Mouse (Mus musculus) CD4-positive, CD25-positive, alpha-beta regulatory T cell, adult 2 months (primary cell): Measurements from ENCODE around the gene AC131692.1.
"Not testable (repeated sequence)": the region's sequence is repeated elsewhere in the genome, so short reads cannot be mapped to it uniquely, and the experiment has no call there.

Experiments
- DNase-seq: peaks from one replicate; pipeline ENCODE4 v3.0.0-alpha.2; 2012; ENCODE audit warnings: low read depth, low spot score

The AC131692.1 gene

GRCm38 (mm10) chr19:6117346-6117985 lies 23.2 kb downstream of the AC131692.1 start:
- no peak for DNase-seq

GRCm38 (mm10) chr19:6117986-6118676 lies 23.9 kb downstream of the AC131692.1 start, which contains the start of gene Sac3d1:
Gene Sac3d1, minus strand, starts transcription at chr19:6118650.
- peak; percentile 93 for DNase-seq

- DNase-seq, result no peak
Observed at GRCm38 (mm10) chr19:6118677-6119185, 24.5 kb downstream of the AC131692.1 start.

GRCm38 (mm10) chr19:6121761-6122160 lies 27.5 kb downstream of the AC131692.1 start:
- no peak for DNase-seq

- no peak for DNase-seq
Observed at GRCm38 (mm10) chr19:6123330-6123729, 29.1 kb downstream of the AC131692.1 start.

DNA sequence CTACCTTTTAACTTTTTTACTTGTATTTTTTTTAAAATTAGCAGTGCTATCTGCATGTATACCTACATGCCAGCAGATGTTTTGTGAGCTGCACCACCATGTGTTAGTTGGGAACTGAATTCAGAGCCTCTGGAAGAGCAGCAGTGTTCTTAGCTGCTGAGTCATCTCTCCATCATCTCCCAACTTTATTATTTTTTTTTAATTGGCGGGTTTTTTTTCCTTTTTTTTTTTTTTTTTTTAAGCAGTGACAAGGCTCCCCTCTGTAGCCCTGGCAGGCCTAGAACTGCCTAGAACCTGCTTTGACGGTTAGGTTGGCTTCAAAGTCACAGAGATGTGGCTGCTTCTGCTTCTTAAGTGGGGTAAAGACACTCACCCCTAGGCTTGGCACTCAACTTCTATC lies 30.7 kb downstream of the AC131692.1 start:
- DNase-seq, result no peak

- peak; percentile 83 for DNase-seq
Observed at GRCm38 (mm10) chr19:6126289-6126688, 32.1 kb downstream of the AC131692.1 start.

DNA sequence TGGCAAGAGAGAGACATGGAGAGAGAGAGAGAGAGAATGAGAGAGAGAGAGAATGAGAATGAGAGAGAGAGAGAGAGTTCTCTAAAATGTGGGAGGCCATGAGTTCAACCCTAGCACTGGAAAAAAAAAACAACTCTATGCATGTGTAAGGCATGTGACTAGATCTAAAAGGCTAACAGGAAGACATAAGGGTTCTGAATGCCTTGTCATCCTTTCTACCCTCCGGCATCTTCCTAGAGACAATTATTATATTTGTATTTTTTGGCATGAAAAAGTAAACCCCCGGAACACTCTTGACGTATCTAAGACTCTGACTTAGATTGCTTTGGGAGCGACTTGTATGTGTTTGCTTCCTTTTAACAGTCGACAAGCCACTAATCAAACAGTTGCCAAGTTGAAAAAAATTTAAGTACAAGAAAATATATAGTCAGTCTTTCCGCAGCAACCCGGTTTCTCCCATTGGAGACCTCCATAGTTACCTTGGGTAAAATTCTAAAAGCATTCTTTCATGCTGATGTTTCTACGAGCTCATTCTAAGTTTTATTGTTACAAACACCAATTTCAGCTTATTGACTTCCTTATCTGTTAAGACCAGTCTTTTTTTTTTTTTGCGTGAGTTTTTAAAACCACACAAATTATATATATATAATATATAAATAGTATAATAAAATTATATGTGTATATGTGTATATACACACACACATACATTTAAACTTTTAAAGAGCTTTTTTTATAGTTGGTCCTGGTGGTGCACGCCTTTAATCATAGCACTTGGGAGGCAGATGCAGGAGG lies 32.8 kb downstream of the AC131692.1 start:
- no peak for DNase-seq

- peak; percentile 98 for DNase-seq
Observed at GRCm38 (mm10) chr19:6127760-6128341, 33.6 kb downstream of the AC131692.1 start, which contains the start of gene Snx15. Gene Snx15, minus strand, starts transcription at chr19:6128304.

DNA sequence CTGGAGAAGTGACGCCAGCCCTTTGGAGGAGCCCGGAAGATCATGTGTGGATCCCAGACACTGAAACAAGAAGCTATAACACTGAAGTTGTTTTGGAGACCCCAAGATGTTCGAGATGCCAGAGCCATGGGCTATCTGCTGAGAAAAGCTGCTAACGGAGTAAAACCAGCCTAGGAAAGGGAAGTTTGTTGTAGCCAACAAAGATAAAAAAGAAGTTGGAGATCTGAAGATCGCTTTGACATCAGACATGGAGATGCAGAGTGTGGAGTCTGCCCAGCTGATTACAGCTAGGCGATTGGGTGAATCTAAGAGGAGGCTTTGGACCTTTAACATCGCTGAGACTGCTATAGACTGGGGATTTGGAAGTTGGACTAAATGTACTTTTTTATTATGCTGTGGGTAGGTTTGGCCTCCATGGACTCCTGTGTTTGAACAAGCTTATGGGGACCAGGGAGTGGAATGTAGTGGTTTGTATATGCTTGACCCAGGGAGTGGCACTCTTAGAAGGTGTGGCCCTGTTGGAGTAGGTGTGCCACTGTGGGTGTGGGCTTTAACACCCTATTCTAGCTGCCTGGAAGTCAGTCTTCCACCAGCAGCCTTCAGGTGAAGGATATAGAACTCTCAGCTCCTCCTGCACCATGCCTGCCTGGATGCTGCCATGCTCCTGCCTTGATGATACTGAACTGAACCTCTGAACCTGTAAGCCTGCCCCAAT lies 36.4 kb downstream of the AC131692.1 start:
- DNase-seq, result not testable (repeated sequence)

DNA sequence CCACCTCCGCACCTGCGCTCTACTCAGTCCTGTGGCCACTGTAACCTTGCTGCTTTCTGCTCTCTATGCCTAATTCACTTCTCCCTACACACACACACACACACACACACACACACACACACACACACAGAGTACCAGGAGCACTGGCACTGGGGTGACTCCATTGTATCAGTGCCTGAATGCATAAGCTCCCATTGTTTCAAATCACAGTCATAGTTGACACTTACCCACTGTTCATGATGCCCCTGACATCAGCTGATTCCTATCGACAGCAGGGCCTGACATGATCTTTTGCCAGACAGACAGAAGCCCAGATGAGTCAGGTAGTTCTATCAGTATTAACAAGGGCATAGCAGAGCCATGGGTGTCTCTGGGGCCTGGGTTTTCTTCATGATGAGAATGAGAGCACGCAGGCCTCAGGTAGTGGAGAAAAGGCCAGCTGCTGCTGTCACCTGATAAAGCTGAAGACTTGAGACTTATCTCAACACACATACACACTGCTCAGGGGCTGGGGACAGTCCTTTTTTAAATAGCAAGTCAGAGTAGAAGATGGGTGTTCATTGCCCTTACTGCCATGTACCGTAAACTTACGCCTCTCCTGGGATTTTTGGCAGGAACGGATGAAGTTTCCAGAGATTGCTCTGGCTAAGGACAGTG lies 38.1 kb downstream of the AC131692.1 start:
- DNase-seq, result no peak

- DNase-seq, result not testable (repeated sequence)
Observed at GRCm38 (mm10) chr19:6133197-6133596, 39.0 kb downstream of the AC131692.1 start.

GRCm38 (mm10) chr19:6136397-6136796 lies 42.2 kb downstream of the AC131692.1 start:
- DNase-seq, result no peak

DNA sequence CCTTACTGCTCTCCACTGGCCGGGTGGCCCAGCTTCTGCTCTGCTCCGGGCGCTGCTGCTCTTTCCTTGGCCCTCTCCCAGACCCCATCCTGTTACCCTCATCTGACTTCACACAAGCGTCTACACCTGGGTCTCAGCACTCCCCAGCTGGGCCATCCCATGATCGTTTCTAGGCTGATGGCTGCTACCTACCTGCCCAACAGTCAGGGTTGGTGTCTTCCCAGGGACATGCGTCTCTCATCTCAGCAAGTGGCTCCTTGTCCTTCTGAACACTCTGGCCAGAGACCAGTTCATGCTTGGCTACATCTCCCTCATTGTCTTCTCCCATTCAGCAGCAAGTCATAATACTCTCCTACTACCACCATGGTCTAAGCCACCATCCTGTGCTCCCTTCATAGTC lies 45.5 kb downstream of the AC131692.1 start:
- DNase-seq, result no peak

GRCm38 (mm10) chr19:6140374-6140677 lies 46.1 kb downstream of the AC131692.1 start:
- DNase-seq, result no peak

GRCm38 (mm10) chr19:6140678-6141393 lies 46.6 kb downstream of the AC131692.1 start, which contains the start of gene Batf2:
Gene Batf2, plus strand, starts transcription at chr19:6140983.
- DNase-seq, result peak; percentile 97

DNA sequence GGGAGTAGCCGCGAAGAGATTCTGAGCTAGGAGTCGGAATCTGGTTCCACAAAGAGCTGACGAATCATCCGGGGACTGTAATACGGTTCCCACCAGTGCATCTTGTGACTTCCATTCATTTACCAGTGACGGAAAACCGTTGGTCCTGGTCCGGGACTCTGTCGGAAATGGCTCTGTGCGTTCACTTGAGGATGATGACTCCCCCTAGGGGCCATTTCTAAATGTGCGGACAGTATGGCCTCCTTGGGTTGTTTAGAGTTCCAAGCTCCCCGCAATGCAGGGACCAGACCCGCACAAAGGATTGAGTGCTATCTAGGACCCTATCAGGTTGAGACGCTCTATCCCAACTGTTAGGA lies 47.2 kb downstream of the AC131692.1 start, which contains the start of gene Arl2:
Gene Arl2, minus strand, starts transcription at position 155 of the 356 bp plus-strand sequence.
- peak; percentile 91 for DNase-seq

GRCm38 (mm10) chr19:6144842-6145241 lies 50.6 kb downstream of the AC131692.1 start:
- DNase-seq, result no peak
